Mouse (Mus musculus) hindbrain, postnatal 0 days (tissue): ENCODE measurements around the gene 2210011C24Rik. TPM values are rescaled to one million over a fixed set of nuclear protein-coding genes. Genes with fewer than 3 reads are reported as not detected.

Experiments used
- ATAC-seq: fragments of 200-750 bp; cut with Nextera tagmentation; 2 replicates; pipeline ENCODE4 v1.8.0; 2017; ENCODE audit warnings: mild to moderate bottlenecking, moderate TSS enrichment, moderate library complexity
- DNase-seq: peaks from one replicate; pipeline ENCODE4 v3.0.0-alpha.2; 2015; ENCODE audit warnings: low spot score
- H3K27ac ChIP-seq: fragments of 300-500 bp; sonication (generic); 2 replicates; pipeline ENCODE4 v1.5.1; 2014; ENCODE audit warnings: mild to moderate bottlenecking
- H3K27me3 ChIP-seq: fragments of 300-500 bp; sonication (generic); 2 replicates; pipeline ENCODE4 v1.6.1; 2014; ENCODE audit warnings: low read length, mixed read lengths; ENCODE audit not compliant: insufficient read depth
- H3K36me3 ChIP-seq: fragments of 300-500 bp; sonication (generic); 2 replicates; pipeline ENCODE4 v1.6.1; 2014; ENCODE audit warnings: low read length, mixed read lengths; ENCODE audit not compliant: insufficient read depth
- H3K4me1 ChIP-seq: fragments of 300-500 bp; sonication (generic); 2 replicates; pipeline ENCODE4 v1.6.1; 2014; ENCODE audit warnings: antibody characterized with exemption, low read length, mixed read lengths; ENCODE audit not compliant: insufficient read depth
- H3K4me2 ChIP-seq: fragments of 300-500 bp; sonication (generic); 2 replicates; pipeline ENCODE4 v1.6.1; 2014; ENCODE audit warnings: low read depth, mild to moderate bottlenecking, low read length, moderate library complexity, mixed read lengths
- H3K4me3 ChIP-seq: fragments of 300-500 bp; sonication (generic); 2 replicates; pipeline ENCODE4 v1.5.1; 2014; ENCODE audit warnings: low read length
- H3K9ac ChIP-seq: fragments of 300-500 bp; sonication (generic); replicated peaks from 2 replicates; pipeline ENCODE4 v1.6.1; 2014; ENCODE audit warnings: mild to moderate bottlenecking, low read length, moderate library complexity, mixed read lengths
- H3K9me3 ChIP-seq: fragments of 300-500 bp; sonication (generic); 2 replicates; pipeline ENCODE4 v1.6.1; 2016; ENCODE audit warnings: low read length, mixed read lengths
- CTCF ChIP-seq: IDR thresholded peaks from 2 replicates; pipeline ENCODE4 v1.5.1; 2016; ENCODE audit warnings: antibody characterized with exemption, control low read depth, low read depth
- WGBS: fragments of 180-500 bp; shearing (Covaris S2); extraction: QIAGEN DNeasy Blood & Tissue Kit; methylation state at CpG from one replicate; pipeline ENCODE4 v1.1.7; 2014; 5-methylcytosine and 5-hydroxymethylcytosine counted together
- polyA plus RNA-seq: library from polyadenylated mRNA; unstranded; fragments of >200 nt; fragmentation: Nextera tagmentation; extraction: Ambion mirVana; gene quantifications from 2 replicates; pipeline ENCODE4 v1.2.1, GENCODE M21; 2015
- total RNA-seq: library from RNA; depleted of rRNA; stranded (reverse); fragments of >200 nt; gene quantifications from 2 replicates; pipeline ENCODE4 v1.2.3, GENCODE M21; 2014

2210011C24Rik gene
- total and polyA plus RNA-seq, 2 experiments from 2014 or later, result 1.9 to 4.2 TPM

DNA sequence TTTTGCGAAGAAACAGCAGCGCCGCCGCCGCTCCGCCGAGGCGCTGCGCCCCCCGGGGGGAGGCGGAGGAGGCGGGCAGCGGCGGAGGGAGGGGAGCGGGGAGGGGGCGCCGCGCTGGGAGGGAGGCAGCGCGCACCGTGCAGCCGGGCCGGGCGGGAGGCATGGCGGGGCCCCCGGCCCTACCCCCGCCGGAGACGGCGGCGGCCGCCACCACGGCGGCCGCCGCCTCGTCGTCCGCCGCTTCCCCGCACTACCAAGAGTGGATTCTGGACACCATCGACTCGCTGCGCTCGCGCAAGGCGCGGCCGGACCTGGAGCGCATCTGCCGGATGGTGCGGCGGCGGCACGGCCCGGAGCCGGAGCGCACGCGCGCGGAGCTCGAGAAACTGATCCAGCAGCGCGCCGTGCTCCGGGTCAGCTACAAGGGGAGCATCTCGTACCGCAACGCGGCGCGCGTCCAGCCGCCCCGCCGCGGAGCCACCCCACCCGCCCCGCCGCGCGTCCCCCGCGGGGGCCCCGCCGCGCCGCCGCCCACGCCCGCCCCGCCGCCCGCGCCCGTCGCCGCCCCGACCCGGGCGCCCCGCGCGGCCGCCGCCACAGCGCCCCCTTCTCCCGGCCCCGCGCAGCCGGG lies 14.3 kb downstream of the 2210011C24Rik start, which contains the start of gene Samd1:
TSS of gene Samd1 (plus strand) at position 162 of the 631 bp plus-strand sequence.
- Histone ChIP-seq H3K4me2 (peak within 1 kb of the TSS; percentile 81), H3K27ac (peak within 1 kb of the TSS; percentile 91), H3K4me1 (0 out of 2 replicates have a peak, but pooled peaks cover 4% of the 10 kb centered on the region), H3K27me3 (no peaks in the 10 kb centered on the region), H3K9ac (peak within 1 kb of the TSS; percentile 78), H3K9me3 (no peaks in the 10 kb centered on the region), H3K36me3 (peaks cover 9% of the 10 kb centered on the region; the same call in 1 of the 2 replicates), H3K4me3 (peak within 1 kb of the TSS; percentile 77)
- DNase-seq (peak; percentile 72), ATAC-seq (peak; percentile 31; the same call in 1 of the 2 replicates)
- 4% methylated on average over 36 of the region's 112 CpGs for WGBS
- no peak for TF ChIP-seq CTCF

DNA sequence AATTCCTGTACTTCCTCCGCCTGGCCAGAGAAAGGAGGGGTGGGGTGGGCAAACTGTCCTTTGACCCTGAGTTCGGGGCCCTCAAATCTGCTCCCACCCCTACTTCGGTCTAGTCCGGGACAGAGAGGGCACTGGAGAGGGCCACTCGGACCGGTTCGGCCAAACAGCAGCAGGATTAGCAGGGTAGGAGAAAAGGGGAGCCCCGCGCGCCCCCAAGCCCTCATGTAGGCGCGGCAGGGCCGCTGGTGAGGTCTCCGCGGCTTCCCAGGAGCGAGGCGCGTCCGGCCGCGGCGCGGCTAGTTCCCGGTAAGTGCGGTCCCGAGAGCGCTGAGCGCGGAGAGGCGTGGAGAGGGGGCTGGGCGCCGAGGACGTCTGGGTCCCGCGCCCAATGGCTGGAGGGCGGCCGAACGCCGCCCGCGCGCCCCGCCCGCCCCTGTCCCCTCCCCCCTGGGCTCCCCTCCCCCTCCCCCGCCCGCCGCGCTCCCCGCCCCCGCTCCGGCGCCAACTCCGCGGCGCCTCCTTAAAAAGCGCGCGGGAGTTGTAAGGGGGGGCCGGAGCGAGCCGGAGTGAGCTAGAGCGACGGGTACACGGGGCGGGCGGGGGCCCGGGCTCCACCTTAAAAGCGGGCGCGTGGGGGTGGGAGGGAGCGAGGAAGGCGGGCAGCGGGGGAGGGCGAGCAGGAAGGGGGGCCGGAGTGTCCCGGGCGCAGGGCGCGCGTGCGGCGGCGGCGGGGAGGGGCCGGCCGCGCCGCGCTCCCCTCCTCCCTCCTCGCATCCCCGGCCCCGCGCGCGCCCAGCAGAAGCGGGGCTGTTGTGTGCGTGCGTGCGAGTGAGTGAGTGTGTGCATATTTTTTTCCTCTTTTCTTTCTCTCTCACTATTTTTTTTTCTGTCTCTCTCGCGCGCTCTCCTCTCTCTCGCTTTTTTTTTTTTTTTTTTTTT lies 15.1 kb downstream of the 2210011C24Rik start:
- 0 out of 2 replicates have a peak, but pooled peaks cover 4% of the 10 kb centered on the region for H3K4me1 ChIP-seq
- peak overlapping the region; percentile 81 for H3K4me2 ChIP-seq
- no peaks in the 10 kb centered on the region for H3K27me3 ChIP-seq
- DNase-seq (peak; percentile 89), ATAC-seq (peak; percentile 83)
- H3K9me3 ChIP-seq, result no peaks in the 10 kb centered on the region
- peak overlapping the region; percentile 91 for H3K27ac ChIP-seq
- H3K4me3 ChIP-seq, result peak overlapping the region; percentile 77
- WGBS, result 1% methylated on average over 48 of the region's 103 CpGs
- TF ChIP-seq CTCF, result no peak
- H3K36me3 ChIP-seq, result peaks cover 12% of the 10 kb centered on the region
- H3K9ac ChIP-seq, result peak overlapping the region; percentile 78

DNA sequence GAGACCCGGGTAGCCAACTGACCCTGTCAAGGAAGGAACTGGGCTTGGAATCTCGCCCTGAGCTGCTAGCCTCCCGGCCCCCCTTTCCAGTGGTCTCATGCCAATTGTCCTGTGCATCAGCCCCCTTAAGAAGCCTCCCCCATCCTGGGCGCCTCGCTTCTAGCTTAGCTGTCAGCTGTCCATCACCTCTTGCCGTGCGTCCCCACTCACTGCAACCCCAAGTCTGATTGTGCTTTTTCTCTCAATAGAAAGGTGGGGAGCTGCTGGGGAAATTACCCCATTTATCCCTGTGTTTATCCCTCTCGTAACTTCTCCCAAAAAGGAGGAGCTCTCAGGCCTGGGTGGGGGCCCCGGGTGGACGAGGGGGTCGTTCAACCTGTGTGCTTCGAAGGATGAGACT lies 16.0 kb downstream of the 2210011C24Rik start:
- Histone ChIP-seq H3K4me1 (0 out of 2 replicates have a peak, but pooled peaks cover 4% of the 10 kb centered on the region), H3K36me3 (peaks cover 21% of the 10 kb centered on the region), H3K4me2 (peak overlapping the region; percentile 81), H3K27ac (0 out of 2 replicates have a peak overlapping the region, but pooled peaks have one; percentile 91), H3K27me3 (no peaks in the 10 kb centered on the region), H3K9ac (no peak overlapping the region), H3K4me3 (peak overlapping the region; percentile 77; the same call in 1 of the 2 replicates), H3K9me3 (no peaks in the 10 kb centered on the region)
- no peak for TF ChIP-seq CTCF
- ATAC-seq, result no peak
- WGBS, result 14% methylated on average over 12 of the region's 12 CpGs
- DNase-seq, result no peak

DNA sequence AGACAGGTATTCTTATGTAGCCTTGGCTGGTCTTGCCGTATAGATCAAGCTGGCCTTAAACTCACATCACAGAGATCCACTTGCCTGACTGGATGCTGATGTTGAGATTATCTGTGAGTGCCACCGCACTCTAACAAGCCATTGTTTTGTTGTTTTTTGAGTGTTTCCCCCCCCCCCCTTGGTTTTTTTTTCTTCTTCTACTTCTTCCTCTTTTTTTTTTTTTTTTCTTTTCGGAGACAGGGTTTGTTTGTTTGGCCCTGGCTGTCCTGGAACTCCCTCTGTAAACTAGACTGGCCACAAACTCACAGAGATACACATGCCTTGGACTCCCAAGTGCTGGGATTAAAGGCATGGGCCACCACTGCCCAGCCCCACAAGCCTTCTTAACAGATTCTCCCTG lies 17.9 kb downstream of the 2210011C24Rik start:
- H3K9ac ChIP-seq, result no peak overlapping the region
- no peak for TF ChIP-seq CTCF
- no peak for ATAC-seq
- H3K4me2 ChIP-seq, result no peak overlapping the region
- no peak overlapping the region for H3K27ac ChIP-seq
- H3K27me3 ChIP-seq, result no peaks in the 10 kb centered on the region
- no peak for DNase-seq
- H3K4me3 ChIP-seq, result no peak overlapping the region
- 88% methylated on average over 3 of the region's 3 CpGs for WGBS
- H3K9me3 ChIP-seq, result no peaks in the 10 kb centered on the region
- H3K36me3 ChIP-seq, result peaks cover 33% of the 10 kb centered on the region
- H3K4me1 ChIP-seq, result 0 out of 2 replicates have a peak, but pooled peaks cover 2% of the 10 kb centered on the region

DNA sequence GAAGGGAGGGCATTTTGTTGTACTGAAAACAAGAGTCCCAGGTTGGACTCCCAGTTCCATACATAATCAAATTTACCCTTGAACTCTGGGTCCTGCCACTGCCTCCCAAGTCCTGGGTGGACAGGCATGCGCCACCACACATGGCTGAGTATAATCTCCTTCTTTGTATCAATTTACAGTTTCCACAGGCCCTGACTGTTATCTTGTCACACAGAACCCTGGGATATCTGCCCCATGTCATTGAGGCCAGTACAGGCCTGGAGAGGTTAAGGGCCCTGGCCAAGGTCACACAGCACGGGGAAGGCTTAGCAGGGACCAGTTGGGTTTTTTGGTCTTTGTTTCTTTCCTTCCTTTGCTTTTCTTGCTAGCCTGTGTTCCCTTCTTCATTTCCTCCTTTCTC lies 19.5 kb downstream of the 2210011C24Rik start:
- no peak for DNase-seq
- H3K36me3 ChIP-seq, result peaks cover 43% of the 10 kb centered on the region
- no peak for TF ChIP-seq CTCF
- no peak overlapping the region for H3K27ac ChIP-seq
- no peak overlapping the region for H3K4me3 ChIP-seq
- no peaks in the 10 kb centered on the region for H3K27me3 ChIP-seq
- no peak for ATAC-seq
- H3K9ac ChIP-seq, result no peak overlapping the region
- H3K4me1 ChIP-seq, result no peaks in the 10 kb centered on the region
- no peaks in the 10 kb centered on the region for H3K9me3 ChIP-seq
- WGBS, result 88% methylated on average over 2 of the region's 2 CpGs
- no peak overlapping the region for H3K4me2 ChIP-seq

DNA sequence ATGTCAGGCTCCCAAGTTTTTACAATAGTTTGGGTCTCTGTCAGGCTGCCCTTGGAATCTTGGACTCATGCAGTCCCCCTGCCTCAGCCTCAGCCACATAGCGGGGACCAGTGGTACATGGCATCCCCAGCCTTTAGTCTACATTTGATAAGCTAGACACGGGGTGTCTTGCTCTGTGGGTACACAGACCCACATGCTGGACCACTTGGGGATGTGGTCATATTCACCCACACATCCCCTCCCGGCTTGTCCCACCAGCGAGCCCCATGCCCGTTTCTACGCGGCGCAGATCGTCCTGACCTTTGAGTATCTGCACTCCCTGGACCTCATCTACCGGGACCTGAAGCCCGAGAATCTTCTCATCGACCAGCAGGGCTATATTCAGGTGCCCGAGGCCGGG lies 21.8 kb downstream of the 2210011C24Rik start:
- no peak for TF ChIP-seq CTCF
- Histone ChIP-seq H3K9ac (no peak overlapping the region), H3K4me3 (no peak overlapping the region), H3K27me3 (no peaks in the 10 kb centered on the region), H3K27ac (no peak overlapping the region), H3K4me2 (no peak overlapping the region), H3K36me3 (peaks cover 59% of the 10 kb centered on the region), H3K9me3 (no peaks in the 10 kb centered on the region), H3K4me1 (no peaks in the 10 kb centered on the region)
- DNase-seq (no peak), ATAC-seq (no peak)
- WGBS, result 93% methylated on average over 14 of the region's 14 CpGs
